Mouse (Mus musculus): ENCODE results near the gene Mea1. TPM values are rescaled to one million over a fixed set of nuclear protein-coding genes. Genes with fewer than 3 reads are reported as not detected.

Mea1 gene
- polyA plus RNA-seq, 1 experiment from 2014 or later, result 241 TPM

- H3K27me3 ChIP-seq, result no peaks in the 10 kb centered on the region
- peak; percentile 64 for ATAC-seq
- H3K9ac ChIP-seq (replicated peaks), result peak overlapping the region; percentile 64
- peak overlapping the region; percentile 83 for H3K4me3 ChIP-seq (replicated peaks)
- WGBS, result 15% methylated on average over 15 of the region's 15 CpGs
- peak overlapping the region; percentile 94 for H3K4me2 ChIP-seq (replicated peaks)
- peaks cover 39% of the 10 kb centered on the region for H3K4me1 ChIP-seq (replicated peaks)
- H3K36me3 ChIP-seq, result peaks cover 51% of the 10 kb centered on the region
- H3K9me3 ChIP-seq, result no peaks in the 10 kb centered on the region
- peak overlapping the region; percentile 55 for H3K27ac ChIP-seq
These were observed 3.9 kb upstream of the Mea1 start for GRCm38 (mm10) chr17:46674530-46675283.

GRCm38 (mm10) chr17:46678911-46679310 lies 318 bp downstream of the Mea1 start:
- Histone ChIP-seq H3K27me3 (no peaks in the 10 kb centered on the region), H3K9ac (replicated peaks) (peak overlapping the region; percentile 69), H3K9me3 (no peaks in the 10 kb centered on the region), H3K4me3 (replicated peaks) (peak overlapping the region; percentile 71), H3K4me1 (replicated peaks) (peaks cover 41% of the 10 kb centered on the region), H3K27ac (no peak overlapping the region), H3K4me2 (replicated peaks) (peak overlapping the region; percentile 82), H3K36me3 (peaks cover 53% of the 10 kb centered on the region)
- ATAC-seq, result no peak
- 71% methylated on average over 9 of the region's 9 CpGs for WGBS

- no peaks in the 10 kb centered on the region for H3K27me3 ChIP-seq
- no peaks in the 10 kb centered on the region for H3K9me3 ChIP-seq
- H3K9ac ChIP-seq (replicated peaks), result peak overlapping the region; percentile 69
- H3K4me3 ChIP-seq (replicated peaks), result peak overlapping the region; percentile 71
- H3K4me1 ChIP-seq (replicated peaks), result peaks cover 33% of the 10 kb centered on the region
- WGBS, result under 1% methylated on average over 34 of the region's 34 CpGs
- peaks cover 59% of the 10 kb centered on the region for H3K36me3 ChIP-seq
- H3K4me2 ChIP-seq (replicated peaks), result peak overlapping the region; percentile 82
- ATAC-seq, result no peak
- peak overlapping the region; percentile 91 for H3K27ac ChIP-seq
These were observed 1.5 kb downstream of the Mea1 start for GRCm38 (mm10) chr17:46679843-46680759.

GRCm38 (mm10) chr17:46680760-46681373 lies 2.3 kb downstream of the Mea1 start, which contains the start of gene Klhdc3:
Klhdc3 (minus strand) TSS chr17:46680914.
- H3K4me3 ChIP-seq (replicated peaks), result peak within 1 kb of the TSS; percentile 71
- ATAC-seq, result peak; percentile 97
- H3K27ac ChIP-seq, result peak within 1 kb of the TSS; percentile 91
- peaks cover 32% of the 10 kb centered on the region for H3K4me1 ChIP-seq (replicated peaks)
- H3K4me2 ChIP-seq (replicated peaks), result peak within 1 kb of the TSS; percentile 92
- H3K9ac ChIP-seq (replicated peaks), result peak within 1 kb of the TSS; percentile 80
- H3K27me3 ChIP-seq, result no peaks in the 10 kb centered on the region
- no peaks in the 10 kb centered on the region for H3K9me3 ChIP-seq
- WGBS, result under 1% methylated on average over 49 of the region's 49 CpGs
- H3K36me3 ChIP-seq, result peaks cover 59% of the 10 kb centered on the region

- H3K4me3 ChIP-seq (replicated peaks), result peak overlapping the region; percentile 71
- peak overlapping the region; percentile 92 for H3K4me2 ChIP-seq (replicated peaks)
- WGBS, result 27% methylated on average over 12 of the region's 12 CpGs
- peaks cover 59% of the 10 kb centered on the region for H3K36me3 ChIP-seq
- no peaks in the 10 kb centered on the region for H3K9me3 ChIP-seq
- peak overlapping the region; percentile 66; the same call in 1 of the 2 replicates for H3K27ac ChIP-seq
- no peaks in the 10 kb centered on the region for H3K27me3 ChIP-seq
- peak overlapping the region; percentile 80 for H3K9ac ChIP-seq (replicated peaks)
- 0 out of 2 replicates have a peak, but pooled peaks have one; percentile 2 for ATAC-seq
- peaks cover 32% of the 10 kb centered on the region for H3K4me1 ChIP-seq (replicated peaks)
These were observed 3.0 kb downstream of the Mea1 start for GRCm38 (mm10) chr17:46681466-46682118.

- peaks cover 57% of the 10 kb centered on the region for H3K36me3 ChIP-seq
These were observed 4.2 kb downstream of the Mea1 start for GRCm38 (mm10) chr17:46682654-46683389.

GRCm38 (mm10) chr17:46685913-46686312 lies 7.3 kb downstream of the Mea1 start:
- Histone ChIP-seq H3K9me3 (no peaks in the 10 kb centered on the region), H3K4me2 (replicated peaks) (no peak overlapping the region), H3K4me3 (replicated peaks) (no peak overlapping the region), H3K9ac (replicated peaks) (no peak overlapping the region), H3K4me1 (replicated peaks) (peaks cover 10% of the 10 kb centered on the region), H3K27ac (no peak overlapping the region), H3K36me3 (peaks cover 52% of the 10 kb centered on the region), H3K27me3 (no peaks in the 10 kb centered on the region)
- 92% methylated on average over 6 of the region's 6 CpGs for WGBS
- no peak for ATAC-seq

More at GRCm38 (mm10) chr17:46682654-46683389, 4.2 kb downstream of the Mea1 start:
- H3K9ac ChIP-seq (replicated peaks), result no peak overlapping the region
- peaks cover 32% of the 10 kb centered on the region for H3K4me1 ChIP-seq (replicated peaks)
- H3K27ac ChIP-seq, result no peak overlapping the region
- no peak for ATAC-seq
- no peaks in the 10 kb centered on the region for H3K27me3 ChIP-seq
- H3K9me3 ChIP-seq, result no peaks in the 10 kb centered on the region
- WGBS, result 86% methylated on average over 16 of the region's 16 CpGs
- H3K4me3 ChIP-seq (replicated peaks), result no peak overlapping the region
- no peak overlapping the region for H3K4me2 ChIP-seq (replicated peaks)

- H3K4me3 ChIP-seq (replicated peaks), result no peak overlapping the region
- H3K4me2 ChIP-seq (replicated peaks), result no peak overlapping the region
- no peak overlapping the region for H3K9ac ChIP-seq (replicated peaks)
- H3K27ac ChIP-seq, result no peak overlapping the region
- 97% methylated on average over 12 of the region's 12 CpGs for WGBS
- H3K27me3 ChIP-seq, result no peaks in the 10 kb centered on the region
- no peak for ATAC-seq
- no peaks in the 10 kb centered on the region for H3K9me3 ChIP-seq
- H3K36me3 ChIP-seq, result peaks cover 36% of the 10 kb centered on the region
- H3K4me1 ChIP-seq (replicated peaks), result no peaks in the 10 kb centered on the region
These were observed 12.1 kb downstream of the Mea1 start for GRCm38 (mm10) chr17:46690665-46691064.

- no peak overlapping the region for H3K4me2 ChIP-seq (replicated peaks)
- no peaks in the 10 kb centered on the region for H3K27me3 ChIP-seq
- H3K27ac ChIP-seq, result no peak overlapping the region
- H3K9me3 ChIP-seq, result no peaks in the 10 kb centered on the region
- no peak for ATAC-seq
- H3K9ac ChIP-seq (replicated peaks), result no peak overlapping the region
- H3K4me1 ChIP-seq (replicated peaks), result no peaks in the 10 kb centered on the region
- no peak overlapping the region for H3K4me3 ChIP-seq (replicated peaks)
- WGBS, result 96% methylated on average over 2 of the region's 2 CpGs
- peaks cover 36% of the 10 kb centered on the region for H3K36me3 ChIP-seq
These were observed 12.8 kb downstream of the Mea1 start for GRCm38 (mm10) chr17:46691390-46691789.

- Histone ChIP-seq H3K36me3 (peaks cover 43% of the 10 kb centered on the region), H3K9me3 (no peaks in the 10 kb centered on the region), H3K4me1 (replicated peaks) (no peaks in the 10 kb centered on the region), H3K27me3 (no peaks in the 10 kb centered on the region), H3K9ac (replicated peaks) (no peak overlapping the region), H3K4me3 (replicated peaks) (no peak overlapping the region), H3K27ac (no peak overlapping the region), H3K4me2 (replicated peaks) (no peak overlapping the region)
- WGBS, result 82% methylated on average over 1 of the region's 1 CpGs
- no peak for ATAC-seq
These were observed 16.0 kb downstream of the Mea1 start for GRCm38 (mm10) chr17:46694517-46695063.

Data from midbrain, embryonic 13.5 days (tissue).